Mouse (Mus musculus): Measurements from ENCODE around the gene Tnks2. TPM values are rescaled to one million over a fixed set of nuclear protein-coding genes. Genes with fewer than 3 reads are reported as not detected.
A peak's percentile ranks its signal among the peaks of the same experiment; 100 is the strongest.

Gene Tnks2
- polyA plus RNA-seq, 1 experiment: 46.0 TPM

DNA sequence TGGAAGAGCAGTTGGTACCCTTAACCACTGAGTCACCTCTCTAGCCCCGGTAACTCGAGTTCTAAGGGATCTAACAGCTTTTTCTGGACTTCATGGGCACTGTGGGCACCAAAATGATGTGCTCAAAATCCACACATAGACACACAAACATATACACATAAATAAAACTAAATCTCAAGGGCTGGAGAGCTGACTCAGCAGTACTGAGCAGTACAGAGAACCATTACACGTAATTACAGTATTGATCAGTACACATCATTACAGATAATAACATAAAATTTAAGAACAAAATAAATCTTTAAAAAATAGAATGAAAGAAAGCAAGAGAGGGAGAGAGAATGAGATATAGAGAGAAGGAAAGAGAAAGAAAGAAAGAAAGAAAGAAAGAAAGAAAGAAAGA, 75.1 kb downstream of the Tnks2 start:
- Histone ChIP-seq H3K4me3 (ENCODE audit: control insufficient read depth, insufficient read depth, low read length) (no peak overlapping the region), H3K27ac (ENCODE audit: control insufficient read depth, insufficient read depth, low read length) (no peak overlapping the region), H3K36me3 (ENCODE audit: control insufficient read depth, insufficient read depth, low read length) (no peaks in the 10 kb centered on the region), H3K4me1 (replicated peaks; ENCODE audit: control insufficient read depth, insufficient read depth, low read length) (peaks cover 5% of the 10 kb centered on the region), H3K27me3 (ENCODE audit: control insufficient read depth, insufficient read depth, low read length) (peaks cover 3% of the 10 kb centered on the region; the same call in 1 of the 2 replicates)
- no peak for DNase-seq
- no peak for TF ChIP-seq POLR2A (IDR thresholded peaks at IDR 0.05; ENCODE audit: control insufficient read depth, extremely low read depth, insufficient read depth, low read length, poor library complexity)
- TF ChIP-seq CTCF (IDR thresholded peaks at IDR 0.05; ENCODE audit: borderline replicate concordance, control insufficient read depth, extremely low read depth, insufficient read depth, low read length, poor library complexity): no peak
- WGBS: 80% methylated on average over 3 of the region's 3 CpGs

- no peak overlapping the region for H3K27ac ChIP-seq (ENCODE audit: control insufficient read depth, insufficient read depth, low read length)
- H3K36me3 ChIP-seq (ENCODE audit: control insufficient read depth, insufficient read depth, low read length): no peaks in the 10 kb centered on the region
- no peaks in the 10 kb centered on the region for H3K4me1 ChIP-seq (replicated peaks; ENCODE audit: control insufficient read depth, insufficient read depth, low read length)
- WGBS: 31% methylated on average over 9 of the region's 9 CpGs
- TF ChIP-seq CTCF (IDR thresholded peaks at IDR 0.05; ENCODE audit: borderline replicate concordance, control insufficient read depth, extremely low read depth, insufficient read depth, low read length, poor library complexity) (no peak), POLR2A (IDR thresholded peaks at IDR 0.05; ENCODE audit: control insufficient read depth, extremely low read depth, insufficient read depth, low read length, poor library complexity) (no peak)
- DNase-seq: peak; percentile 70
- H3K27me3 ChIP-seq (ENCODE audit: control insufficient read depth, insufficient read depth, low read length): no peaks in the 10 kb centered on the region; the same call in 1 of the 2 replicates
- no peak overlapping the region for H3K4me3 ChIP-seq (ENCODE audit: control insufficient read depth, insufficient read depth, low read length)
Measured at GRCm38 (mm10) chr19:36909676-36910292, 75.8 kb downstream of the Tnks2 start.

GRCm38 (mm10) chr19:36910424-36911045, 76.5 kb downstream of the Tnks2 start:
- no peak overlapping the region for H3K4me3 ChIP-seq (ENCODE audit: control insufficient read depth, insufficient read depth, low read length)
- WGBS: 53% methylated on average over 12 of the region's 12 CpGs
- H3K27me3 ChIP-seq (ENCODE audit: control insufficient read depth, insufficient read depth, low read length): no peaks in the 10 kb centered on the region
- no peaks in the 10 kb centered on the region for H3K36me3 ChIP-seq (ENCODE audit: control insufficient read depth, insufficient read depth, low read length)
- H3K4me1 ChIP-seq (replicated peaks; ENCODE audit: control insufficient read depth, insufficient read depth, low read length): no peaks in the 10 kb centered on the region
- TF ChIP-seq POLR2A (IDR thresholded peaks at IDR 0.05; ENCODE audit: control insufficient read depth, extremely low read depth, insufficient read depth, low read length, poor library complexity): no peak
- TF ChIP-seq CTCF (IDR thresholded peaks at IDR 0.05; ENCODE audit: borderline replicate concordance, control insufficient read depth, extremely low read depth, insufficient read depth, low read length, poor library complexity): no peak
- no peak overlapping the region for H3K27ac ChIP-seq (ENCODE audit: control insufficient read depth, insufficient read depth, low read length)
- no peak for DNase-seq

DNA sequence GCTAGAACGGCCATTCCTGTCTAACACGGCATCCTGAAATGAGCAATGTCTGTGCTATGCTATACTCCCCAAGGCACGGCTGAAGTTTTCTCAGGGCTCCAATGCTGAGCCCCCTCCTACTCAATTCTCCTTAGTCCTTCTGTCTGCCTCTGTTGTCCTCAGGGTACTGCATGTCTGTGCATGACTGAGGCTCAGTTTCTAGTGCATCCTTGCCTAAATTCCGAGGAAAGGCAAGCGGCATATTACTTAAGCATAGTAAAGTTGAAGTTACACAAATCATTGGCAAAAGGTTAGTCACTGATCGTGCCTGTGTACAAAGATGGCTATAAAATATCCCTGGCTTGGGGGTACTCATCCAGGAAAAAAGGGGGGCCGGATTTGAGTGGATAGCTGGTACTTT, 79.0 kb downstream of the Tnks2 start:
- Histone ChIP-seq H3K27me3 (ENCODE audit: control insufficient read depth, insufficient read depth, low read length) (no peaks in the 10 kb centered on the region), H3K4me1 (replicated peaks; ENCODE audit: control insufficient read depth, insufficient read depth, low read length) (no peaks in the 10 kb centered on the region), H3K4me3 (ENCODE audit: control insufficient read depth, insufficient read depth, low read length) (no peak overlapping the region), H3K27ac (ENCODE audit: control insufficient read depth, insufficient read depth, low read length) (no peak overlapping the region), H3K36me3 (ENCODE audit: control insufficient read depth, insufficient read depth, low read length) (no peaks in the 10 kb centered on the region)
- 90% methylated on average over 7 of the region's 7 CpGs for WGBS
- no peak for TF ChIP-seq CTCF (IDR thresholded peaks at IDR 0.05; ENCODE audit: borderline replicate concordance, control insufficient read depth, extremely low read depth, insufficient read depth, low read length, poor library complexity)
- no peak for TF ChIP-seq POLR2A (IDR thresholded peaks at IDR 0.05; ENCODE audit: control insufficient read depth, extremely low read depth, insufficient read depth, low read length, poor library complexity)
- DNase-seq: no peak

DNA sequence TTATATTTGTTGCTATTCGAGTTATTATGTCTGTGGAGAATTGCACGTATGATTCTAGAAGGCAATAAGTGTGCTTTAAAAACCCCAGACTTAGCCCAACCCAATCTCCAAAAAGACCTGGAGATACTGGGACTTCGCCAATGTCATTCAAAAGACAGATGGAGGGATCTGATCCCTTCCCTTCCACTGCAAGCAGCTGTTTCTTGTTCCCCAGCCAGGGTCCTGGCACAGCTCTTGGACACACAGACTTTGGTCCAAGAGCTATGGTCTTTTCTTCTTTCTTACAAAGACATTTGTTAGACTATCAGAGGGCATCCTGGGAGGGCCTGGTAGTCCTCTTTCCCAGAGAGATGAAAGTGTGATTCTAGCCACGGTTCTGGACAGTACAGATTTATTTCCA, 82.2 kb downstream of the Tnks2 start:
- no peak for DNase-seq
- 88% methylated on average over 4 of the region's 4 CpGs for WGBS
- TF ChIP-seq CTCF (IDR thresholded peaks at IDR 0.05; ENCODE audit: borderline replicate concordance, control insufficient read depth, extremely low read depth, insufficient read depth, low read length, poor library complexity): no peak
- no peak for TF ChIP-seq POLR2A (IDR thresholded peaks at IDR 0.05; ENCODE audit: control insufficient read depth, extremely low read depth, insufficient read depth, low read length, poor library complexity)
- Histone ChIP-seq H3K27me3 (ENCODE audit: control insufficient read depth, insufficient read depth, low read length) (no peaks in the 10 kb centered on the region; the same call in 1 of the 2 replicates), H3K27ac (ENCODE audit: control insufficient read depth, insufficient read depth, low read length) (no peak overlapping the region), H3K36me3 (ENCODE audit: control insufficient read depth, insufficient read depth, low read length) (no peaks in the 10 kb centered on the region), H3K4me1 (replicated peaks; ENCODE audit: control insufficient read depth, insufficient read depth, low read length) (peaks cover 4% of the 10 kb centered on the region; the same call in 1 of the 2 replicates), H3K4me3 (ENCODE audit: control insufficient read depth, insufficient read depth, low read length) (no peak overlapping the region)

GRCm38 (mm10) chr19:36916876-36917389, 82.9 kb downstream of the Tnks2 start:
- Histone ChIP-seq H3K36me3 (ENCODE audit: control insufficient read depth, insufficient read depth, low read length) (no peaks in the 10 kb centered on the region), H3K4me1 (replicated peaks; ENCODE audit: control insufficient read depth, insufficient read depth, low read length) (peaks cover 4% of the 10 kb centered on the region; the same call in 1 of the 2 replicates), H3K4me3 (ENCODE audit: control insufficient read depth, insufficient read depth, low read length) (no peak overlapping the region), H3K27me3 (ENCODE audit: control insufficient read depth, insufficient read depth, low read length) (no peaks in the 10 kb centered on the region; the same call in 1 of the 2 replicates), H3K27ac (ENCODE audit: control insufficient read depth, insufficient read depth, low read length) (no peak overlapping the region)
- no peak for TF ChIP-seq POLR2A (IDR thresholded peaks at IDR 0.05; ENCODE audit: control insufficient read depth, extremely low read depth, insufficient read depth, low read length, poor library complexity)
- TF ChIP-seq CTCF (IDR thresholded peaks at IDR 0.05; ENCODE audit: borderline replicate concordance, control insufficient read depth, extremely low read depth, insufficient read depth, low read length, poor library complexity): no peak
- 97% methylated on average over 1 of the region's 1 CpGs for WGBS
- no peak for DNase-seq

Data from thymus, adult 2 months (tissue).